Mouse (Mus musculus) MEL (cell line): ENCODE data around the gene Ncapd3. TPM values are rescaled to one million over a fixed set of nuclear protein-coding genes. Genes with fewer than 3 reads are reported as not detected.

ENCODE experiments used
- DNase-seq: peaks from one replicate; pipeline ENCODE4 v3.0.0; 2011; ENCODE audit warnings: low read depth, low spot score
- H3K27ac ChIP-seq: 2 replicates; pipeline ENCODE4 v1.5.1; 2012; ENCODE audit warnings: low read depth, mild to moderate bottlenecking, control low read depth, low read length, moderate library complexity; ENCODE audit not compliant: control insufficient read depth
- H3K27me3 ChIP-seq, 2 experiments: fragments of 150-350 bp in 1 of 2; sonication (generic) in 1 of 2; 2 replicates each; pipeline ENCODE4 v1.6.1; 2012; ENCODE audit warnings: low read length in 2 of 2, mild to moderate bottlenecking in 2 of 2, improper control_type of control experiment in 1 of 2, moderate library complexity in 1 of 2; ENCODE audit not compliant: insufficient read depth in 2 of 2, control insufficient read depth in 1 of 2
- H3K36me3 ChIP-seq, 2 experiments: 2 replicates each; pipeline ENCODE4 v1.6.1; 2012 to 2014; ENCODE audit warnings: low read length in 2 of 2, improper control_type of control experiment in 1 of 2, inconsistent platforms in 1 of 2, mild to moderate bottlenecking in 1 of 2; ENCODE audit not compliant: insufficient read depth in 2 of 2, control insufficient read depth in 1 of 2
- H3K4me1 ChIP-seq, 2 experiments: fragments of 150-350 bp in 1 of 2; sonication (generic) in 1 of 2; 2 replicates each; pipeline ENCODE4 v1.6.1; 2012; ENCODE audit warnings: low read length in 2 of 2, improper control_type of control experiment in 1 of 2, mild to moderate bottlenecking in 1 of 2; ENCODE audit not compliant: insufficient read depth in 2 of 2, control insufficient read depth in 1 of 2
- H3K4me3 ChIP-seq, 2 experiments: fragments of 150-350 bp in 1 of 2; sonication (generic) in 1 of 2; 2 replicates each; pipeline ENCODE4 v1.5.1; 2012; ENCODE audit warnings: low read depth in 2 of 2, low read length in 2 of 2, mild to moderate bottlenecking in 2 of 2, moderate library complexity in 2 of 2, control low read depth in 1 of 2, improper control_type of control experiment in 1 of 2; ENCODE audit not compliant: control insufficient read depth in 1 of 2, insufficient read depth in 1 of 2
- H3K79me2 ChIP-seq: 2 replicates; pipeline ENCODE4 v1.6.1; 2012; ENCODE audit warnings: mild to moderate bottlenecking, low read length, moderate library complexity; ENCODE audit not compliant: control insufficient read depth, poor library complexity, insufficient read depth
- H3K9ac ChIP-seq: 2 replicates; pipeline ENCODE4 v1.6.1; 2012; ENCODE audit warnings: low read depth, mild to moderate bottlenecking, control low read depth, low read length, moderate library complexity; ENCODE audit not compliant: control insufficient read depth, poor library complexity, severe bottlenecking
- H3K9me3 ChIP-seq: fragments of 150-350 bp; sonication (generic); replicated peaks from 2 replicates; pipeline ENCODE4 v1.6.1; 2012; ENCODE audit warnings: mild to moderate bottlenecking, low read length, improper control_type of control experiment, moderate library complexity; ENCODE audit not compliant: insufficient read depth
- CHD2 ChIP-seq: IDR thresholded peaks from 2 replicates; pipeline ENCODE4 v1.6.1; 2011; ENCODE audit warnings: low read length, improper control_type of control experiment
- ETS1 ChIP-seq: IDR thresholded peaks from 2 replicates; pipeline ENCODE4 v1.6.1; 2012; ENCODE audit warnings: low read depth, mild to moderate bottlenecking, inconsistent platforms, low read length, improper control_type of control experiment, moderate library complexity
- MYB ChIP-seq: IDR thresholded peaks from 2 replicates; pipeline ENCODE4 v1.6.1; 2011; ENCODE audit warnings: mild to moderate bottlenecking, low read depth, low read length, improper control_type of control experiment
- NRF1 ChIP-seq: IDR thresholded peaks from 2 replicates; pipeline ENCODE4 v1.6.1; 2014; ENCODE audit warnings: low read depth, mild to moderate bottlenecking, inconsistent platforms, low read length, improper control_type of control experiment, moderate library complexity; ENCODE audit not compliant: poor library complexity, insufficient read depth, severe bottlenecking
- POLR2A ChIP-seq, 2 experiments: IDR thresholded peaks; 2 replicates each; pipeline ENCODE4 v1.6.1; 2011 to 2012; ENCODE audit warnings: low read length in 2 of 2, mild to moderate bottlenecking in 2 of 2, control low read depth in 1 of 2, improper control_type of control experiment in 1 of 2, low read depth in 1 of 2, moderate library complexity in 1 of 2; ENCODE audit not compliant: control insufficient read depth in 1 of 2, insufficient read depth in 1 of 2, poor library complexity in 1 of 2
- POLR2AphosphoS2 ChIP-seq: IDR thresholded peaks from 2 replicates; pipeline ENCODE4 v1.6.1; 2011; ENCODE audit warnings: low read length, improper control_type of control experiment
- POLR2AphosphoS5 ChIP-seq: IDR thresholded peaks from 2 replicates; pipeline ENCODE4 v1.6.1; 2012; ENCODE audit warnings: low read depth, borderline replicate concordance, mild to moderate bottlenecking, inconsistent platforms, low read length, moderate library complexity, mixed read lengths
- RAD21 ChIP-seq: IDR thresholded peaks from 2 replicates; pipeline ENCODE4 v1.6.1; 2011; ENCODE audit warnings: mild to moderate bottlenecking, low read depth, low read length, improper control_type of control experiment
- SIN3A ChIP-seq: IDR thresholded peaks from 2 replicates; pipeline ENCODE4 v1.6.1; 2012; ENCODE audit warnings: low read length, improper control_type of control experiment, inconsistent platforms
- UBTF ChIP-seq: IDR thresholded peaks from 2 replicates; pipeline ENCODE4 v1.6.1; 2012; ENCODE audit warnings: low read depth, mild to moderate bottlenecking, inconsistent platforms, low read length, improper control_type of control experiment, moderate library complexity, borderline replicate concordance; ENCODE audit not compliant: insufficient read depth
- USF2 ChIP-seq, 2 experiments: IDR thresholded peaks; 2 replicates each; pipeline ENCODE4 v1.6.1; 2011 to 2012; ENCODE audit warnings: improper control_type of control experiment in 2 of 2, low read length in 2 of 2, borderline replicate concordance in 1 of 2, inconsistent platforms in 1 of 2, low read depth in 1 of 2, mild to moderate bottlenecking in 1 of 2; ENCODE audit not compliant: insufficient read depth in 1 of 2
- ZC3H11A ChIP-seq: IDR thresholded peaks from 2 replicates; pipeline ENCODE4 v1.6.1; 2012; ENCODE audit warnings: low read depth, mild to moderate bottlenecking, inconsistent platforms, low read length, improper control_type of control experiment
- polyA plus RNA-seq, 2 experiments: library from polyadenylated mRNA; stranded (reverse) in 1 of 2; unstranded in 1 of 2; fragments of >175 nt in 1 of 2; fragments of >200 nt in 1 of 2; gene quantifications; 2 replicates each; pipeline versions ENCODE4 v1.2.1 to v1.2.4; 2012; ENCODE audit warnings: low replicate concordance in 2 of 2, low read depth in 1 of 2; ENCODE audit not compliant: insufficient read length in 2 of 2, insufficient read depth in 1 of 2, missing spikeins in 1 of 2
- total RNA-seq: library from RNA; depleted of rRNA; stranded (reverse); fragments of 300-350 nt; gene quantifications from 2 replicates; pipeline ENCODE4 v1.2.3, GENCODE M21; 2012; rRNA removed

Gene Ncapd3
- total and polyA plus RNA-seq, 3 experiments, result 28.7 to 36.5 TPM; not detected in 1

- H3K4me1 ChIP-seq, result no peaks in the 10 kb centered on the region
- DNase-seq, result no peak
- TF ChIP-seq SIN3A, result no peak
- TF ChIP-seq ETS1, result no peak
- TF ChIP-seq UBTF, result no peak
- TF ChIP-seq ZC3H11A, result no peak
- TF ChIP-seq RAD21, result no peak
- TF ChIP-seq MYB, result no peak
- TF ChIP-seq POLR2A (IDR thresholded peaks at IDR 0.05; ENCODE audit: control insufficient read depth in 1 of 2, insufficient read depth in 1 of 2, low read depth in 1 of 2, low read length in 2 of 2, poor library complexity in 1 of 2), result no peak
- TF ChIP-seq POLR2AphosphoS2, result no peak
- TF ChIP-seq POLR2AphosphoS5, result no peak
- TF ChIP-seq USF2 (IDR thresholded peaks at IDR 0.05; ENCODE audit: borderline replicate concordance in 1 of 2, insufficient read depth in 1 of 2, low read depth in 1 of 2, low read length in 2 of 2), result no peak
- TF ChIP-seq CHD2, result no peak
- no peak for TF ChIP-seq NRF1
- no peaks in the 10 kb centered on the region for H3K27me3 ChIP-seq
- H3K4me3 ChIP-seq, result no peak overlapping the region
- no peak overlapping the region for H3K27ac ChIP-seq
- H3K79me2 ChIP-seq, result no peaks in the 10 kb centered on the region
- no peaks in the 10 kb centered on the region for H3K36me3 ChIP-seq
- no peaks in the 10 kb centered on the region for H3K9me3 ChIP-seq
- no peak overlapping the region for H3K9ac ChIP-seq
Observed at GRCm38 (mm10) chr9:27144271-27144840, 114.4 kb downstream of the Ncapd3 start.

Other genes with a start within 250 kb of the Ncapd3 start
- gene Glb1l2, start 223.7 kb upstream of the Ncapd3 start, total RNA-seq, result not detected in 2 replicates
- gene Glb1l2, start 223.7 kb upstream of the Ncapd3 start, polyA plus RNA-seq, result not detected
- not detected in 2 replicates for gene Glb1l3, start 169.3 kb upstream of the Ncapd3 start, total RNA-seq
- gene Glb1l3, start 169.3 kb upstream of the Ncapd3 start, polyA plus RNA-seq, result not detected
- gene Gm1110, start 107.1 kb upstream of the Ncapd3 start, total RNA-seq, result not detected in 2 replicates
- not detected for gene Gm1110, start 107.1 kb upstream of the Ncapd3 start, polyA plus RNA-seq
- 16.7 and 17.6 TPM in 2 replicates for gene Acad8, start 30.6 kb upstream of the Ncapd3 start, total RNA-seq
- 10 to 100 TPM in 1 of 2 experiments, not detected in 1; 22.7 TPM for gene Acad8, start 30.6 kb upstream of the Ncapd3 start, polyA plus RNA-seq
- 105 and 115 TPM in 2 replicates for gene Thyn1, start 30.5 kb upstream of the Ncapd3 start, total RNA-seq
- 100 to 1,000 TPM in 1 of 2 experiments, not detected in 1; 130 TPM for gene Thyn1, start 30.5 kb upstream of the Ncapd3 start, polyA plus RNA-seq
- gene Vps26b, start 110 bp upstream of the Ncapd3 start, total RNA-seq, result 36.1 and 37.3 TPM in 2 replicates
- gene Vps26b, start 110 bp upstream of the Ncapd3 start, polyA plus RNA-seq, result 10 to 100 TPM in 1 of 2 experiments, not detected in 1; 36.4 TPM
- not detected in 2 replicates for gene Jam3, start 125.2 kb downstream of the Ncapd3 start, total RNA-seq
- gene Jam3, start 125.2 kb downstream of the Ncapd3 start, polyA plus RNA-seq, result under 1 TPM in 1 of 2 experiments, not detected in 1; 0.43 TPM